Mouse (Mus musculus): ENCODE results near the gene Atpif1. TPM values are rescaled to one million over a fixed set of nuclear protein-coding genes. Genes with fewer than 3 reads are reported as not detected.
"Not testable (repeated sequence)": the region's sequence is repeated elsewhere in the genome, so short reads cannot be mapped to it uniquely, and the experiment has no call there.

The Atpif1 gene
- polyA plus RNA-seq, 1 experiment from 2014 or later: 1,561 TPM

DNA sequence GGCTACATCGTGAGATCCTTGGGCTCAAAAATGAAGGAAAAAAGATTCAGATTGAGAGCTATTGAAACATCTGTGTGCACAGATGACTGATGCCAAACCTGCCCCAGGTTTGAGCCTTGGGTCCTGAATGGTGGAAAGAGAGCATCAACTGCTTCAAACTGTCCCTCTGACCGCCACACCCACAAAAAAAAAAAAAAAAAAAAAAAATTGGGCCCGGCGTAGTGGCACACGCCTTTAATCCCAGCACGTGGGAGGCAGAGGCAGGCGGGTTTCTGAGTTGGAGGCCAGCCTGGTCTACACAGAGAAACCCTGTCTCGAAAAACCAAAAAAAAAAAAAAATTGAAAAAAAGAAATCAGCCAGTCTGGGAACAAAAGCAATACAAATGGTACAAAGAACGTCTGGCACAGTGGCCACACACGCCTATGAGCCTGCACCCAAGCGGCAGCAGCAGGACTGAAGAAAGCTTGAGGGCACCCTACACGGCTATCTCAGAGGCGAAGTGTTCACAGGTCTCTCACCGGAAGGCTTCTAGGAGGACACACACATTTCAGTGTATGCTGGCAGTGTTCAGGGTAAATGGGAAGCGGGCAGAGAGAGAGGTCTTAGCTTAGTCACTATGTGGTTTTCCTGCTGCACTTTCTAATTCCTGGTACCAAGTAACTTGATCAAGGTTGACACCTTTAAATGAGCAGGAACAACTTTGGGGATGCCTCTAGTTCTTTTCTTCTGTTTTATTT, 43.0 kb downstream of the Atpif1 start:
- no peaks in the 10 kb centered on the region for H3K27me3 ChIP-seq (ENCODE audit: control insufficient read depth, insufficient read depth, low read length)
- H3K36me3 ChIP-seq (ENCODE audit: control insufficient read depth, insufficient read depth): no peaks in the 10 kb centered on the region
- no peak overlapping the region for H3K4me3 ChIP-seq (ENCODE audit: low read length)
- no peaks in the 10 kb centered on the region for H3K9me3 ChIP-seq (replicated peaks; ENCODE audit: control insufficient read depth, low read length)
- WGBS: 86% methylated on average over 15 of the region's 15 CpGs
- H3K4me2 ChIP-seq (ENCODE audit: low read depth, low read length): no peak overlapping the region
- ATAC-seq (replicated peaks; ENCODE audit: extremely low read depth, insufficient read depth, low FRiP score): no peak
- H3K27ac ChIP-seq (ENCODE audit: low read length): no peak overlapping the region
- no peaks in the 10 kb centered on the region for H3K4me1 ChIP-seq (ENCODE audit: control insufficient read depth, insufficient read depth, low read length)
- H3K9ac ChIP-seq (ENCODE audit: low read length): no peak overlapping the region

DNA sequence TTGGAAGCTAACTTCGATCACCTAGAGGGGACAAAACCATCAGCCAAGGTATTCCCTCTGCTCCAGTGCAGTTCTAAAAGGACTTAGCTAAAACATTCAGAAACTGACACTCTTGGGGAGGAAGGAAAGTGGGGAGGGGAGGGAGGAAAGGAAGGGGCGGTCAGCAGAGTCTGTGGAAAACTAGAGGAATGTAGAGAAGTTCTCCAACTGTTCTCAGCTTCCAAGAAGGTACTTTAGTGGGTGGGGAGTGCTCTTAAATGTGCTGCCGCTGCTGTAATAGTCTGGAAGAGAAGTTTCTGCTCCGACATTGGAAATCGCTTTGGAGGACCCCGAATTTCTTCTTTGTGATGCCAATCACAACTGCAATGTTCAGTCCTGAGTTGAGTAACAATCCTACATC, 44.5 kb downstream of the Atpif1 start:
- ATAC-seq (replicated peaks; ENCODE audit: extremely low read depth, insufficient read depth, low FRiP score): no peak
- Histone ChIP-seq H3K4me1 (ENCODE audit: control insufficient read depth, insufficient read depth, low read length) (no peaks in the 10 kb centered on the region), H3K4me3 (ENCODE audit: low read length) (no peak overlapping the region), H3K27ac (ENCODE audit: low read length) (no peak overlapping the region), H3K4me2 (ENCODE audit: low read depth, low read length) (no peak overlapping the region), H3K9ac (ENCODE audit: low read length) (no peak overlapping the region), H3K27me3 (ENCODE audit: control insufficient read depth, insufficient read depth, low read length) (no peaks in the 10 kb centered on the region), H3K9me3 (replicated peaks; ENCODE audit: control insufficient read depth, low read length) (no peaks in the 10 kb centered on the region), H3K36me3 (ENCODE audit: control insufficient read depth, insufficient read depth) (no peaks in the 10 kb centered on the region)
- WGBS: 53% methylated on average over 6 of the region's 6 CpGs

DNA sequence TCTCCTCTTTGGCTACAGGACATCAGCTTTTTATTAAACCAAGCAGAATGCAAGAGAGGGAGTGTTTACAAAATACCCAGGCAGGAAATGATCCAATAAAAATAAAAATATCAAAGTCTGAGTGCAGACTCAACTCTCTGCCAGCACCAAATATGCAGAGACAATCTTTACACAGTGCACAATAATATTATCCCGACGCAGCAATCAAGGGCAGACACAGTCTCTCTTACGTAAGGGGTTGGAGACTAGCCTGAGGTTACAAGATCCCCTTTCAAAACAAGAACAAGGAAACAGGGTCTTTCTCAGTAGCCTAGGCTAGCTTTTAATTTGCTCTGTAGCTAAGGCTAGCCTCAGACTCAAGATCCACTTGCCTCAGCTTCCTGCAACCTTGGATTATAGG, 44.9 kb downstream of the Atpif1 start:
- WGBS: 67% methylated on average over 3 of the region's 3 CpGs
- no peak for ATAC-seq (replicated peaks; ENCODE audit: extremely low read depth, insufficient read depth, low FRiP score)
- no peaks in the 10 kb centered on the region for H3K36me3 ChIP-seq (ENCODE audit: control insufficient read depth, insufficient read depth)
- H3K27ac ChIP-seq (ENCODE audit: low read length): no peak overlapping the region
- H3K4me3 ChIP-seq (ENCODE audit: low read length): no peak overlapping the region
- no peak overlapping the region for H3K9ac ChIP-seq (ENCODE audit: low read length)
- H3K4me1 ChIP-seq (ENCODE audit: control insufficient read depth, insufficient read depth, low read length): no peaks in the 10 kb centered on the region
- no peaks in the 10 kb centered on the region for H3K9me3 ChIP-seq (replicated peaks; ENCODE audit: control insufficient read depth, low read length)
- H3K4me2 ChIP-seq (ENCODE audit: low read depth, low read length): no peak overlapping the region
- H3K27me3 ChIP-seq (ENCODE audit: control insufficient read depth, insufficient read depth, low read length): no peaks in the 10 kb centered on the region

DNA sequence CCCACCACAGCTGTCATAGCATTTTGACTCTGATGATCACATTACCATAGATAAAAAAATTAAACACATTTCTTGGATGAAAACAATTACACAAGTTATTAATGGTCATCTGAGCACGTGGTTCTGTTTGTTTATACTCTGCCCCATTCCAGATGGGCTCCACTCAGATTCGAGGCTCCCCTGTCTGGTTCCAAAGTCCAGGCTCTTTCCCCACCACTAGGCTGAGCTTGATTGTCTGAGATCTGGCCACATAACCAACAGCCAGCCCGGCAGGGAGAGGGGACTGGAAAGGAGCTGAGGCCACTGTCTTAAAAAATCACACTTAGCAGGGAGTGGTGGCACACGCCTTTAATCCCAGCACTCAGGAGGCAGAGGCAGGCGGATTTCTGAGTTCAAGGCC, 48.6 kb downstream of the Atpif1 start:
- Histone ChIP-seq H3K9ac (ENCODE audit: low read length) (no peak overlapping the region), H3K4me2 (ENCODE audit: low read depth, low read length) (no peak overlapping the region), H3K4me3 (ENCODE audit: low read length) (no peak overlapping the region), H3K36me3 (ENCODE audit: control insufficient read depth, insufficient read depth) (no peaks in the 10 kb centered on the region), H3K27ac (ENCODE audit: low read length) (no peak overlapping the region), H3K27me3 (ENCODE audit: control insufficient read depth, insufficient read depth, low read length) (no peaks in the 10 kb centered on the region), H3K9me3 (replicated peaks; ENCODE audit: control insufficient read depth, low read length) (no peaks in the 10 kb centered on the region), H3K4me1 (ENCODE audit: control insufficient read depth, insufficient read depth, low read length) (no peaks in the 10 kb centered on the region)
- 64% methylated on average over 5 of the region's 5 CpGs for WGBS
- no peak for ATAC-seq (replicated peaks; ENCODE audit: extremely low read depth, insufficient read depth, low FRiP score)

DNA sequence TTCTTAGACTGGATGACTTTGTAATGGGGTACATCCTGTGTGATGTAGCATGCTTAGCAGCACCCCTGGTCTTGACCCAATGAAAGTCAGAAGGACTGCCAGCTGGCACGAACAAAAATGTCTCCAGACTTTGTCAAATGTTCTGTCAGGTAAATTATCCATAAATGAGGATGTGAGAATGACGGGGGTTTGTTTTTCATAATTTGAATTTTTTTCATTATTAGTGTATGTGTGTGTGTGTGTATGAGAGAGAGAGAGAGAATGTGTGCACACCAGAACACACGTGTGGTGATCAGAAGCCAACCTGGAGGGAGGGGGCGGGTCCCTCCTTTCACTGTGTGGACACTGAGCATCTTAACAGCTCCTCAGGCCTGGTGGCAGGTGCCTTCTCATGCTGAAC, 49.2 kb downstream of the Atpif1 start:
- Histone ChIP-seq H3K4me2 (ENCODE audit: low read depth, low read length) (no peak overlapping the region), H3K4me1 (ENCODE audit: control insufficient read depth, insufficient read depth, low read length) (no peaks in the 10 kb centered on the region), H3K9me3 (replicated peaks; ENCODE audit: control insufficient read depth, low read length) (no peaks in the 10 kb centered on the region), H3K36me3 (ENCODE audit: control insufficient read depth, insufficient read depth) (no peaks in the 10 kb centered on the region), H3K27me3 (ENCODE audit: control insufficient read depth, insufficient read depth, low read length) (no peaks in the 10 kb centered on the region), H3K4me3 (ENCODE audit: low read length) (no peak overlapping the region), H3K27ac (ENCODE audit: low read length) (no peak overlapping the region), H3K9ac (ENCODE audit: low read length) (no peak overlapping the region)
- ATAC-seq (replicated peaks; ENCODE audit: extremely low read depth, insufficient read depth, low FRiP score): no peak
- 69% methylated on average over 4 of the region's 4 CpGs for WGBS

DNA sequence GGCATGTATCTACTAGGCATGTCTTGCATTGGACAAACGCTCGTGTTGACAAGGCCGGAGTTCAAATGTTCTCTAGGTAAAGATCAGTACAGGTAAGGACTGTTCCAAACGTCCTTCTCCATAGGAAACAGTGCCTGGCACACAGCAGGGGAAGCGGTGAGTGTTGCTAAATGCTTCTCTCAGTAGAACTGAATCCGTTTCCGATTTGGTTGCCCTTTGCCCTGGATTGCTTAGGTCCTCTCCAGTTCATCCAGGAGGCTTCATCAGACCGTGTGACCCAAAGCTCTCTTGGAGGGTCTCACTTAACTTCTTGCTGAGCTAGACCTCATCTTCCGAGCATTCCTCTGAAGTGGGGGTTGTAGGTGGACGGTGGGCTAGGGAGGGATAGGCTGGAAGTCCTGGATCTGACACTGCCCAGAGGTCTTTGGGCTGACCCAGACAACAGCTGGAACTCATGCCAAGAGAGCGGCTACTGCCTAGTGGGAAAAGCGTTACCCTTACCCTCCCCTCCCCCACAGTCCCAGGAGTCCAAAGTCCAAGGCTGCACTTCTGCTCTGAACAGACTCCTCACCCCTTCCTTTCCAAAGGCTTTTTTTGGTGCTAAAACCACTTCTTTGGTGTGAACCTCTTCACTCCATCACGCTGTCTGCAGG, 50.4 kb downstream of the Atpif1 start:
- Histone ChIP-seq H3K4me1 (ENCODE audit: control insufficient read depth, insufficient read depth, low read length) (no peaks in the 10 kb centered on the region), H3K9me3 (replicated peaks; ENCODE audit: control insufficient read depth, low read length) (no peaks in the 10 kb centered on the region), H3K9ac (ENCODE audit: low read length) (no peak overlapping the region), H3K27me3 (ENCODE audit: control insufficient read depth, insufficient read depth, low read length) (no peaks in the 10 kb centered on the region), H3K4me3 (ENCODE audit: low read length) (no peak overlapping the region), H3K4me2 (ENCODE audit: low read depth, low read length) (no peak overlapping the region), H3K27ac (ENCODE audit: low read length) (no peak overlapping the region), H3K36me3 (ENCODE audit: control insufficient read depth, insufficient read depth) (no peaks in the 10 kb centered on the region)
- WGBS: 71% methylated on average over 13 of the region's 13 CpGs
- no peak for ATAC-seq (replicated peaks; ENCODE audit: extremely low read depth, insufficient read depth, low FRiP score)

DNA sequence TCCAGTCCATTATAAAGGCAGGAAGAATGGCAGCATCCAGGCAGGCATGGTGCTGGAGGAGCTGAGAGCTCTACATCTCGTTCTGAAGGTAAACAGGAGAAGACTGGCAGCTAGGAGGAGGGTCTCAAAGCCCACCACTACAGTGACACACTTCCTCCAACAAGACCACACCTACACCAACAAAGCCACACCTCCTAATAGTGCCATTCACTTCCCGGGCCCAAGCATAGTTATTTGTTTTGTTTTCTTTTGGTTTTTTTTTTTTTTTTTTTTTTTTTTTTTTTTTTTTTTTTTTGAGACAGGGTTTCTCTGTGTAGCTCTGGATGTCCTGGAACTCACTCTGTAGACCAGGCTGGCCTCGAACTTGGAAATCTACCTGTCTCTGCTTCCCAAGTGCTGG, 51.4 kb downstream of the Atpif1 start:
- H3K4me3 ChIP-seq (ENCODE audit: low read length); ATAC-seq (replicated peaks; ENCODE audit: extremely low read depth, insufficient read depth, low FRiP score); H3K9me3 ChIP-seq (replicated peaks; ENCODE audit: control insufficient read depth, low read length); H3K27me3 ChIP-seq (ENCODE audit: control insufficient read depth, insufficient read depth, low read length); H3K4me1 ChIP-seq (ENCODE audit: control insufficient read depth, insufficient read depth, low read length); H3K9ac ChIP-seq (ENCODE audit: low read length); H3K36me3 ChIP-seq (ENCODE audit: control insufficient read depth, insufficient read depth); H3K27ac ChIP-seq (ENCODE audit: low read length); H3K4me2 ChIP-seq (ENCODE audit: low read depth, low read length): not testable (repeated sequence)
- WGBS: 68% methylated on average over 3 of the region's 3 CpGs

Other genes with a start within 250 kb of the Atpif1 start
- gene Rab42, start 230.3 kb downstream of the Atpif1 start, polyA plus RNA-seq (2015; fragmentation: Nextera tagmentation; extraction: Ambion mirVana): 2.1 and 2.6 TPM in 2 replicates
- gene Trnau1ap, start 204.1 kb downstream of the Atpif1 start, polyA plus RNA-seq (2015; fragmentation: Nextera tagmentation; extraction: Ambion mirVana): 71.5 and 72.2 TPM in 2 replicates
- 41.7 and 44.4 TPM in 2 replicates for gene Rcc1, start 180.1 kb downstream of the Atpif1 start, polyA plus RNA-seq (2015; fragmentation: Nextera tagmentation; extraction: Ambion mirVana)
- 15.8 and 16.5 TPM in 2 replicates for gene Phactr4, start 111.2 kb downstream of the Atpif1 start, polyA plus RNA-seq (2015; fragmentation: Nextera tagmentation; extraction: Ambion mirVana)
- 14.5 and 15.9 TPM in 2 replicates for gene Med18, start 69.7 kb downstream of the Atpif1 start, polyA plus RNA-seq (2015; fragmentation: Nextera tagmentation; extraction: Ambion mirVana)
- gene Sesn2, start 23.2 kb downstream of the Atpif1 start, polyA plus RNA-seq (2015; fragmentation: Nextera tagmentation; extraction: Ambion mirVana): 5.9 and 7.2 TPM in 2 replicates
- gene Dnajc8, start 1.9 kb upstream of the Atpif1 start, polyA plus RNA-seq (2015; fragmentation: Nextera tagmentation; extraction: Ambion mirVana): 98.5 and 117 TPM in 2 replicates
- 0.60 and 0.68 TPM in 2 replicates for gene Ptafr, start 30.4 kb upstream of the Atpif1 start, polyA plus RNA-seq (2015; fragmentation: Nextera tagmentation; extraction: Ambion mirVana)
- 21.1 and 22.4 TPM in 2 replicates for gene Eya3, start 105.3 kb upstream of the Atpif1 start, polyA plus RNA-seq (2015; fragmentation: Nextera tagmentation; extraction: Ambion mirVana)
- 2.8 and 2.9 TPM in 2 replicates for gene Xkr8, start 198.9 kb upstream of the Atpif1 start, polyA plus RNA-seq (2015; fragmentation: Nextera tagmentation; extraction: Ambion mirVana)
- gene Smpdl3b, start 223.6 kb upstream of the Atpif1 start, polyA plus RNA-seq (2015; fragmentation: Nextera tagmentation; extraction: Ambion mirVana): 3.9 and 5.1 TPM in 2 replicates
- 68.6 and 72.8 TPM in 2 replicates for gene Rpa2, start 234.7 kb upstream of the Atpif1 start, polyA plus RNA-seq (2015; fragmentation: Nextera tagmentation; extraction: Ambion mirVana)

Data from heart, embryonic 16.5 days (tissue).